Mouse (Mus musculus): ENCODE data around the gene Vipr1.

Vipr1 gene

GRCm38 (mm10) chr9:121677069-121677468 is 34.6 kb downstream of the Vipr1 start:
- in situ Hi-C loops (cut with MboI, MseI): no loop called here

GRCm38 (mm10) chr9:121677476-121677875 is 35.0 kb downstream of the Vipr1 start:
- in situ Hi-C loops (cut with MboI, MseI): no loop called here

- in situ Hi-C loops (cut with MboI, MseI): no loop called here
These were observed 37.0 kb downstream of the Vipr1 start for GRCm38 (mm10) chr9:121679549-121679948.

DNA sequence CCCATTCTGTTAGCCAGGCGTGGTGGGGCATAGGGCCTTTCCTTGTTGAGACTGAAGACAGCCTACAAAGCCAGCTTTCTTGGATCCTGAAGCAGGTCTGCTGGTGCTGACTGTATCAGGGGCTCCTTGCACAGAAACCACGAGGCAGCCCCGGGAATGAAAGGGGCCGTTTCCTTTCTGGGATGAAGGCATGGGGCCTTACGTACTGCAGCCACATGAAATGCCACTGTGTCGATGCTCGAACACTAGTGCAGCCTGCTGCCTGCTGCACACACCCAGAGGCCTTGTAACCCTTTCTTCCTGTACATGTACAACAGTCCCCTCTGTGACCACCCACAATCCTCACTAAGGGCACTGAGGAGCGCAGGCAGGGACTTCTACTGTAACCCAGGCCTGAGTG is 38.7 kb downstream of the Vipr1 start:
- in situ Hi-C loops (cut with MboI, MseI): no loop called here

GRCm38 (mm10) chr9:121682037-121682680 is 39.6 kb downstream of the Vipr1 start:
- in situ Hi-C loops (cut with MboI, MseI): no loop called here

- in situ Hi-C loops (cut with MboI, MseI): no loop called here
These were observed 42.2 kb downstream of the Vipr1 start for GRCm38 (mm10) chr9:121684702-121685101.

DNA sequence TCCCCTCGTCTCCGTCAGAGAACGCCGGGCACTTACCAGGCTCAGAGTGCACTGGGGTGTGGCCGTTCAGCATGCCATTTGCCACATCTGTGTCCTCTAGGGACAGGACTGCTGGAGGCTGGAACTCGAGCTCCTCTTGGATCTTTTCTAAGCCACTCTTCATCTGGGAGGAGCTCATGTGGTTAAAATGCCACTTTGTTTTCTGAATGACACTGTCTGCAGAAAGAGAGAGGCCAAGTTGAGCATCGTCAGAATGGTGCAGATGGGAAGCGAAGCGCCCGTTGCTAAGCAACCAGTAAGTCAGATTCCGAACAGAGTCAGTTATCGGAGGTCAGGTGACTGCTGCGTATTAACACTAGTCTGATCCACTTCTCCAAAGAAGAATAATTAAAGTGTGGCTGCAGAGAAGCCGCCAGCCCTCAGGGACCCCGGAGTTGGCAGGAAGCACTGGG is 47.7 kb downstream of the Vipr1 start:
- in situ Hi-C loops (cut with MboI, MseI): no loop called here

GRCm38 (mm10) chr9:121690734-121691133 is 48.2 kb downstream of the Vipr1 start:
- in situ Hi-C loops (cut with MboI, MseI): no loop called here

- in situ Hi-C loops (cut with MboI, MseI): no loop called here
These were observed 52.2 kb downstream of the Vipr1 start for GRCm38 (mm10) chr9:121694736-121695135.

DNA sequence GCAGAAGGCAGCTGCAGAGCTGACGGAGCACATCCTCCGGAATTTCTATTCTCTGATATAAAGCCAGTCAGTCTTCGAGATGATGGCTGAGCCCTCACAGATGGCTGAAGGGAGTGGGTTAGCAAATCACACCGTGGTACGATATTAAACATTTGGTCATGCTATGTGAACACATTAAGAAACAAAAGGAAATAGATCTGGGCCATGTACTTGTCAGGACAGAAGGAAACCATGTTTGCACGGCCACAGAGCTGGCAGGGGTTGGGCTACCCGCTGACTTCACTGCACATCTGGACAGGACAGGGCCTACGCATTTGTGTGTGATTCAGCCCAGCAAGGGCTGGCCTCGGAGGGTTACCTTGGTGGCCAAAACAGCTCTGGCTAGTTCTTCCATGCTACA is 54.1 kb downstream of the Vipr1 start:
- in situ Hi-C loops (cut with MboI, MseI): no loop called here

- in situ Hi-C loops (cut with MboI, MseI): no loop called here
These were observed 54.9 kb downstream of the Vipr1 start for GRCm38 (mm10) chr9:121697150-121698049.

DNA sequence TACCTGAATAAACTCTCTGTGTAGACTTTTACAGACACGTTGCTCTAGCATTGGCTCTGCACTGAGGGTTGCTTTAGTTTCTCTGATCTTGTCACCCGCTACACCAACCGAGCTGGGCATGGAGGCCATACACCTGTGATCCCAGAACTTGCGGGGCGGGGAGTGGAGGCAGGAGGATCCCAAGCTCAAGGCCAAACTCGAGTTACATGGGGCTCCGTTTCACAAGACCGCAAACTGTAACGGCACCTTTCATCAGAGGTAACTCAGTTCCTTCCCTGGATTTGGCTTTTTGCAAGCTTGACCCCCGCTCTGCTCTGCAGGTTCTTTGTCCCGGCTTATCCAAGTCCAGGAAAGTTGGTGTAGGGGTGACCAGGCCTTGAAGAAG is 61.7 kb downstream of the Vipr1 start:
- in situ Hi-C loops (cut with MboI, MseI): loop anchor here (10.0 kb wide), 1 partner anchor 151 kb away; the partner anchor contains the start of gene Higd1a

GRCm38 (mm10) chr9:121704646-121705625 is 62.4 kb downstream of the Vipr1 start, which contains the start of gene Sec22c:
TSS of gene Sec22c (minus strand) at chr9:121705490.
- in situ Hi-C loops (cut with MboI, MseI): loop anchor here (10.0 kb wide), 1 partner anchor 150 kb away; the partner anchor contains the start of gene Higd1a

DNA sequence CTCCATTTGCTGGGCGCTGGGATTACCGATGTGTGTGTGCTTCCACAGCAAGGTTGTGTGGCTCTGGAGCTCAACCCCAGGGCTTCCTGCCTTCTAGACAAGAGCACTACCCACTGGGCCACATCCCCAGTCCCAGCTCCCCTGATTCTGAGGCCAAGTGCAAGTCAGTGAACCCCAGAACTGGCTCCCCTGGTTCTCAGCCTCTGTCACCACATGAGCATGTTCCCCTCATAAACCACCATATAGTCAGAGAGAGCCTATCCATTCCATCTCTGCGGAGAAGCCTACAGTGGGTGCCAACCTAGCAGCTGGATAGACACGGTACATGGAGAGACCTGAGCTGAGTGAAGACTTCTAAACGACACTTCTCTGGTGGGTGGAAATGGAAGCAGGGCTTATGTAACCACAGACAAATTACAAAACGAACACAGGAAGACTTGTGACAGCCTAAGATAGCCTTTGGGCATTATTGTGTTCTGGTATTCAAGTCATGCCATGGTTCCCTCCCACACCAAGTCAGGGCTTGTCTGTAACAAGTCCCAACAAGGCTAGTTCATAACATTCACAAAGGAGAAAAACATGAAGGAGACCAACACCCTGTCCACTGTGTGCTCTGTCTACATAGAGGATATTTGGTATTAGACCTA is 63.6 kb downstream of the Vipr1 start:
- in situ Hi-C loops (cut with MboI, MseI): loop anchor here (10.0 kb wide), 1 partner anchor 149 kb away; the partner anchor contains the start of gene Higd1a

DNA sequence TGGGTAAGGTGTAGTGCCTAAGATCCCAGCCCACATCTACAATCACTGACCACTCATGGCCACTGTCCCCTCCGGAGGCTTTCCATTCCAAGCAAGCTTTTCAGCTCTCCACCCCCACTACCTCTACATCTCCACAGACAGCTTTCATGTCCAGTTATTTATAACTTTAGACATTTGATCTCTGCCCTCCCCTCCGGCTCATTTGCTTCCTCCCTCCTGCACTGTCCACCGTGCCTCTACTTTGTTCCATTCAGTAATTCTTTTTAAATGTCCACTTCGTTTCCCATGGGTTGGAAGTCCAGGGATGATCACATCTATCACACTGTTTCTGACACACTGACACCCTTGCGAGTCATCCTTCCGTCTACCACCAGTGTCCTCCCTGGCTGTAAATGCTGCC is 65.3 kb downstream of the Vipr1 start:
- in situ Hi-C loops (cut with MboI, MseI): loop anchor here (10.0 kb wide), 1 partner anchor 147 kb away; the partner anchor contains the start of gene Higd1a

DNA sequence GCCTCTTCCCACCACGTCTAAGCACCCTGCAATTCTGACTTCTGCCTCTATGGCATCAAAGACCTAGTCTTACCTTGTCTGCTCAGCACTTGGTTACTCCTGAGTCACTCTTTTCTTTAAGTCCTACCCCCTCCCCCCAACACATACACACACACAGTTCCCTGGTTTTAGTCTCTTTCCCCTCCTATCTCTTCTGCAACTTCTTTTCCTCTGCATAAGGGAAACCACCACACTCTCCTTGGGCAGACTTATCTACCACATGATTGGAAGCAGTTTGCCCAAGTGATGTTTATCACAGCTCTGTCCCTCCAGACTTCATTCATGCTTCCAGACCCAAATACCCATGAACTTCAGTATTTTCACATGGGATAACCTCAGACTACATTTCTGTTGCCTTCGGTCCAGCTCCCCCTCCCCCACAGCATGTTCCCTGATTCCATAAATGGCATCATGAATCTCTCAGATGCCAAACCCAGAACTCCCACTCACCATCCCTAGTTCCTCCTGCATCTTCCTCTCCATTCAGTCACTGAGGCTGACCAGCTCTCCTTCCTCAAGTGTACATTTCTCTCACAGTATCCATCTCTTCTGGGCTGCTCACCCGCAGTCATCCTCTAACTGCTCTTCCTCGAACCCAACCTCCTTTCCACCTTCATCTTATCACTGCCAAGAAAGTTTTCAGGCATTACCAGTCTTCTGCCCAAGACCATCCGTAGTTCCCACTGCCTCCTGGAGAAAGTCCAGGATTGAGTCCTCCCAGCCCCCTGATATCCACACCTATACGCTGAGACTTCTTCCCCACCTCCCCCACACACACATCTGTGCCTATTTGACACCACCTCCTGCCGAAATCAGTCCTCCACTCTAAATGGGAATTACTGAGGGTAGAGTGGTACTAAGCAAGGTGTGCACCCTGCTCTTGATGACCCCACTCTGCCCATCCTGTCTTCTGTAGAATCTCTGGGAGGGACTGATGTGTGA is 66.3 kb downstream of the Vipr1 start:
- in situ Hi-C loops (cut with MboI, MseI): loop anchor here (10.0 kb wide), 1 partner anchor 146 kb away; the partner anchor contains the start of gene Higd1a

DNA sequence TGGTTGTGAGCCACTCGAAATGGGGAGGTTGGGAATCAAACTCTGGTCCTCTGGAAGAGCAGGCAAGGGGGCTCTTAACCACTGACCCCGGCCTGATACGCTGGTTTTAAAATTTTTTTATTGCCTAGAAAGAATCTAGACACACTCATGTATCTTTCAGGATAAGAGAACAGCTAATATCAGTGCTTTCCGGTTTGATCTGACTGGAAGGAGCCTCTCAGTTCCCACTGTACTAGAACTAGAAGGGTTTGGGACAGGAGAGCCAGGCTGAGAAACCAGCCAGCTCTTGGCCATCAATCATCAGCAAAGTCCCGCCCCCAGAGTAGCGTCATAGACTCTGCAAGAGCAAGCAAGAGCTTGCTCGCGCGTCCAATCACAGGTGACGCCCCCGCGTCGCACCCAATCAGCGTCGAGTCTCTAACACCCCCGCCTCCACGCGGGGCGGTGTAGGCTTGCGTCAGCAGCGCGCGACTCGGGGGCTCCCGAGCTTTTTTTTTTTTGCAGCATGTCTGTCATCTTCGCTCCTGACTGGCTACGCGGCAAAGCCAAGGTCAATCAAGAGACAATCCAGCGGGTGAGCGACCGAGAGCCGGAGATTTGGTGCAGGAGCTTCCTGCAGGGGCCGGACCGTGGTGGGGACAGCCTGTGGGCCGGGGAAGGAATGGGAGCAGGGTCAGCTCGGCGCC is 67.5 kb downstream of the Vipr1 start, which contains the start of gene Ss18l2:
TSS of gene Ss18l2 (plus strand) at position 432 of the 686 bp plus-strand sequence.
- in situ Hi-C loops (cut with MboI, MseI): loop anchor here (10.0 kb wide), 1 partner anchor 145 kb away; the partner anchor contains the start of gene Higd1a

GRCm38 (mm10) chr9:121710584-121710975 is 68.1 kb downstream of the Vipr1 start:
- in situ Hi-C loops (cut with MboI, MseI): no loop called here

DNA sequence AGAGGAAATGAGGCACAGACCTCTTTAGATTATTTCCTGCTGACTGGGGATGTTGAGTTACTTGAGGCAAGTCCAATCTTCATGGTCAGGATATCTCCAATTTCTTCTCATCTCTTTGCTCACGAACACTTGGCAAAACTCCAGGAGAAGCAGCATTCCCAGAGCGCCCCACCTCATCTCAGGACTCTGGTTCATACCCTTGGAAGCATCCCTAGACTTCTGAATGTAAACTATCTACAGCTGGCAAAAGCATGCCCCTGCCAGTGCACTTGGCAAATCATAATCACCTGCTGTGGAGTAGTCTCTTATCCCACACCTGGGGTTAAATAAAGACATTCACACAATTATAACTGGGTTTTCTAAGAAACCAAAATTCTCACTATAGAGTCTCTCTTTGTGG is 74.5 kb downstream of the Vipr1 start:
- in situ Hi-C loops (cut with MboI, MseI): no loop called here

All from T-helper 2 cell (primary cell).